Mouse (Mus musculus) heart, embryonic 15.5 days (tissue): ENCODE results near the gene Snip1. TPM values are rescaled to one million over a fixed set of nuclear protein-coding genes. Genes with fewer than 3 reads are reported as not detected.

ENCODE experiments used
- ATAC-seq: fragments of 200-750 bp; cut with Nextera tagmentation; replicated peaks from 2 replicates; pipeline ENCODE4 v1.8.0; 2017; ENCODE audit warnings: low read depth, moderate TSS enrichment; ENCODE audit not compliant: insufficient number of reproducible peaks, insufficient read depth, low FRiP score
- H3K27ac ChIP-seq: fragments of 300-500 bp; sonication (generic); 2 replicates; pipeline ENCODE4 v1.5.1; 2015; ENCODE audit warnings: mild to moderate bottlenecking, inconsistent platforms
- H3K27me3 ChIP-seq: fragments of 300-500 bp; sonication (generic); 2 replicates; pipeline ENCODE4 v1.6.1; 2015; ENCODE audit warnings: inconsistent platforms
- H3K36me3 ChIP-seq: fragments of 300-500 bp; sonication (generic); 2 replicates; pipeline ENCODE4 v1.6.1; 2015; ENCODE audit warnings: mild to moderate bottlenecking, inconsistent platforms
- H3K4me1 ChIP-seq: fragments of 300-500 bp; sonication (generic); replicated peaks from 2 replicates; pipeline ENCODE4 v1.6.1; 2015; ENCODE audit warnings: inconsistent platforms
- H3K4me2 ChIP-seq: fragments of 300-500 bp; sonication (generic); 2 replicates; pipeline ENCODE4 v1.6.1; 2015; ENCODE audit warnings: inconsistent platforms, mild to moderate bottlenecking, moderate library complexity
- H3K4me3 ChIP-seq: fragments of 300-500 bp; sonication (generic); 2 replicates; pipeline ENCODE4 v1.5.1; 2015; ENCODE audit warnings: mild to moderate bottlenecking, inconsistent platforms
- H3K9ac ChIP-seq: fragments of 300-500 bp; sonication (generic); 2 replicates; pipeline ENCODE4 v1.6.1; 2015; ENCODE audit warnings: mild to moderate bottlenecking, inconsistent platforms
- H3K9me3 ChIP-seq: fragments of 300-500 bp; sonication (generic); replicated peaks from 2 replicates; pipeline ENCODE4 v1.6.1; 2016; ENCODE audit warnings: inconsistent platforms
- WGBS: fragments of 180-500 bp; shearing (Covaris S2); methylation state at CpG from one replicate; pipeline ENCODE4 v1.1.7; 2015; ENCODE audit warnings: mixed read lengths; 5-methylcytosine and 5-hydroxymethylcytosine counted together
- polyA plus RNA-seq: library from polyadenylated mRNA; unstranded; fragments of >200 nt; fragmentation: Nextera tagmentation; extraction: Ambion mirVana; gene quantifications from 2 replicates; pipeline ENCODE4 v1.2.1, GENCODE M21; 2015

The Snip1 gene
- 16.1 and 20.1 TPM in 2 replicates for polyA plus RNA-seq

DNA sequence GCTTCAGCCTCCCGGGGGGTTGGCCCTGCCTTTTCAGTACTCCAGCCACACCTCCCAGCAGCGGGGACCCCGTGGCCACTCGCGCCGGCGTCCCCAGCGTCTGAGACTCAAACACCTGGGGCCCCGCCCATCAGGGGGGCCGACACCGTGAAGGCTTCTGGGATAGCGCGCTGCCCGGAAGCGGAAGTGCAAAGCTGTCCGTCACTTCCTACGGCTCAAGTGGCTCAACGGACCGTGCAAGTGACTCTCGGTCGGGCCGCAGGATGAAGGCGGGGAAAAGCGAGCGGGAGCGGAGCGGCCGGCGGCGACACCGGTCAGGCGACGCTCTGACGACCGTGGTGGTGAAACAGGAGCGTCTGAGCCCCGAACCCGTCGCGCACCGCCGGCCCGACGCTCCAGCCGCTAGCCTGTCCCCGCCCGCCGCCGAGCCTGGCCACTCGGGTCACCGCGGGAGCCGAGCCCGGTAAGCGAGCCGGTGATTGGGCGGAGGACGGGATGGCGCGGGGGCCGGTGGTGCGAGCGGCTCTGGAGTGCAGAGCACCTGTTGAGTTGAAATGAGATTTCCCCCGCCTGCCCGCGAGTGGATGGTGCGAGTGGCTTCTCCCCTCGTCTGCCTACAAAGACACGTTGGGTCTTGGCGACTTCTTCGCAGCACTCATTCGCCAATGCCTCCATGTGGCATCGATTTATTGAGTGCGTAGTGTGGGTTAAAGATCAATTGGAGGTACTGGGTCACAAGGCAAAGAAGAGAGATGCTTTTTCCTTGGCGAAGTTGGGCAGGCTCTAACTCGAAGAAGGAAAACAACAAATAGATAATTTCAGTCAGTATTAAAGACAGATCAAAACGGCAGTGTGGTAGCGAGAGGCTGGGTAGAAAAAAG lies at the start of gene Snip1:
Snip1 (plus strand) TSS at position 183 of the 881 bp plus-strand sequence.
- Histone ChIP-seq H3K4me1 (peaks cover 18% of the 10 kb centered on the region), H3K9ac (peak within 1 kb of the TSS; percentile 84), H3K27me3 (no peaks in the 10 kb centered on the region), H3K9me3 (no peaks in the 10 kb centered on the region), H3K27ac (peak within 1 kb of the TSS; percentile 73), H3K36me3 (peaks cover 32% of the 10 kb centered on the region), H3K4me3 (peak within 1 kb of the TSS; percentile 78), H3K4me2 (peak within 1 kb of the TSS; percentile 88)
- under 1% methylated on average over 71 of the region's 78 CpGs for WGBS
- peak; percentile 91 for ATAC-seq

DNA sequence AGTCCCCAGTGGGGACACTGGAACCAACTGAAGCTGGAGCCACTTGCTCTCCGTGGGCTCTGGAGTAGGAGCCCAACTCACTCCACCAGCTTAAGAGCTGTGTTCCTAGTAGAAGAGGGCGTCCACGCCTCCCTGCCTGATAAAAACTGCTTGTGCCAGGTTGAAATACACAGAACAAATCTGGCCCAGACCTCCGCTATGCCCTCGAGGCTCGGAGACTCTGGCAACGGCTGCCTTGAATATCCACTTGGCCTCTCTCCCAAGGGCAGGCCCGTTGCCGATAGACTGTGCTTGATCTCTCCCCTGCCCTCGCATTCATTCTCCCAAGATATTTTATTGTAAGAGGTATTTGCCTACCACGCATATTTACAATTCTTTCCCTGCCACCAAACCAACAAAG lies 49.0 kb upstream of the Snip1 start:
- Histone ChIP-seq H3K9me3 (no peaks in the 10 kb centered on the region), H3K4me2 (no peak overlapping the region), H3K27ac (no peak overlapping the region), H3K9ac (no peak overlapping the region), H3K4me1 (no peaks in the 10 kb centered on the region), H3K36me3 (no peaks in the 10 kb centered on the region), H3K27me3 (peaks cover 7% of the 10 kb centered on the region; the same call in 1 of the 2 replicates), H3K4me3 (no peak overlapping the region)
- 47% methylated on average over 11 of the region's 11 CpGs for WGBS
- ATAC-seq = no peak

DNA sequence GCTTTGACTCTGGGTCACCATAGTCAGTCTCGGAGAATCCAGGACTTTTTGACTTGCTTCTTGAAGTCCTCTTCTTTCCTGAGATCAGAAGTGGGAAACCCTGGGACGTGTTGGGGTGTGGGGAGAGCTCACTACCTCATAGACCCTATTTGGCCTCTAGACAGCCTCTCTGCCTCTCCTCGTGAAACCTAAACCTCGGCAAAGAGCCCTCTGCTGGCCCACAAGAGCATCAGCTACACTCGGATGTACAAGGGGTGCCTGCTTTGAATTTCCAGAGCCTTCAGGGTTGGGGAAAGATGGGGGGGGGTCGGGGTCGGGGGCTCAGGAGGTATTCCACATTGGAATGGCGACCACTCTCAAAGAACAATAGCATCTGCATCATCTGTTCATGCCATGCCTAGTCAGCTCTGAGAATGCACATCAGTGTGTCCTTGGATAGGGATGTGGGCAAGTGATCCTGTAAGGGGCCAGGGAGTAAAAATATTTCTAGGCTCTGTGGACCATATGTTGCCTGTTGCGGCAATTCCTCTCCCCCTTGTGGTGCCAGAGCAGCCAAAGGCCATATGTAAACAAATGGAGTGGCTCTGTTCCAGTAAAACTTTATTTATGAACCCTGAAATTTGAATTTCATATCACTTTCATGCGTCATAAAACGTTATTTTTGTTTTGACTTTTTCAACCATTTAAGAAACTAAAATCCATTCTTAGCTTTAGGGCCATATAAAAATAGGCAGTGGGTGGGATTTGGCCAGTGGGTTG lies 45.5 kb upstream of the Snip1 start:
- ATAC-seq = no peak

GRCm38 (mm10) chr4:125029891-125030614 lies 36.4 kb upstream of the Snip1 start:
- H3K27ac ChIP-seq = peak overlapping the region; percentile 59
- peak overlapping the region; percentile 81 for H3K4me2 ChIP-seq
- peak; percentile 94 for ATAC-seq
- peaks cover 19% of the 10 kb centered on the region; the same call in 1 of the 2 replicates for H3K27me3 ChIP-seq
- no peaks in the 10 kb centered on the region for H3K9me3 ChIP-seq
- H3K9ac ChIP-seq = peak overlapping the region; percentile 84
- H3K36me3 ChIP-seq = peaks cover 2% of the 10 kb centered on the region
- under 1% methylated on average over 50 of the region's 50 CpGs for WGBS
- H3K4me3 ChIP-seq = peak overlapping the region; percentile 77
- H3K4me1 ChIP-seq = peaks cover 14% of the 10 kb centered on the region

More for the DNA sequence above, 45.5 kb upstream of the Snip1 start:
- H3K4me2 ChIP-seq = no peak overlapping the region
- no peak overlapping the region for H3K27ac ChIP-seq
- peaks cover 10% of the 10 kb centered on the region for H3K27me3 ChIP-seq
- H3K36me3 ChIP-seq = no peaks in the 10 kb centered on the region
- H3K4me3 ChIP-seq = no peak overlapping the region
- no peak overlapping the region for H3K9ac ChIP-seq
- H3K4me1 ChIP-seq = no peaks in the 10 kb centered on the region
- H3K9me3 ChIP-seq = no peaks in the 10 kb centered on the region
- 28% methylated on average over 11 of the region's 11 CpGs for WGBS

DNA sequence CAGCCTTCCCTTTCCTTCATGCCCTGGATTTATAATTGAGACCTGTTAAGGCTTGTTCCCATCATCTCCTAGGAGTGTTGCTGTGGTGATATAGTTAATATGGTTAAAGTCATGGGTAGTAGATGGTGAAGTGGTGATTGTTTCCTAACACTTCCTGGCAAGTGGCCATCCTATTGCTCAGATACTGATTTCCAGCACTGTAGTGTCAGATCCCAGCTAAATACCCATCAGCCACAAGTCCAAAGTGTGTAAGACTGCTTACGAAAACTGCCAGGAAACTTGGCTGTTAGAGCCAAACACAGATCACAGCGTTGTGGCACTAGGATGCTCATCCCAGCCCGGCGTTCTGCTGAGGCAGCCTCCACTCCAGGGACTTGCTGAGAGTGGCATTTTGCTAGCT lies 32.1 kb upstream of the Snip1 start:
- no peaks in the 10 kb centered on the region for H3K9me3 ChIP-seq
- WGBS = 89% methylated on average over 4 of the region's 4 CpGs
- H3K36me3 ChIP-seq = peaks cover 27% of the 10 kb centered on the region

DNA sequence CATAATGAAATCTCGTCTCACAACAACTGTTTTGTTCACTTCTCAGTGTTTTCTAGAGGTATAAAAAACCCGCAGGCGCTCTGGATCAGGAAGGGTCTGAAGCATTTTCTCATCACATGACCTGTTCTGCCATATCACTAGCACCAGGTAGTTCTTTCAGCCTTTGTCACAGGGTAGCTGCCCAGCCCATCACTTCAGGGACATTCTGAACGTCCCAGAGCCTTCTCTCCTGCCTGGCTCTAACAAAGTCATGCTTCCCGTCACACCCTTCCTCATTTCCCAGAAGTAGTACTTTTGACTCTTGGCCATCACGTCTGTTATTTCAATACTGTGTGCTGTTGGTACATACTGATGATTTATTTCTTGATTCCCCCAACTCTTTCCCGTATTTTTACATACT lies 22.0 kb upstream of the Snip1 start:
- no peaks in the 10 kb centered on the region for H3K4me1 ChIP-seq
- no peaks in the 10 kb centered on the region for H3K9me3 ChIP-seq
- WGBS = 87% methylated on average over 7 of the region's 7 CpGs
- no peak overlapping the region for H3K4me3 ChIP-seq
- ATAC-seq = no peak
- H3K9ac ChIP-seq = no peak overlapping the region
- no peak overlapping the region for H3K4me2 ChIP-seq
- no peak overlapping the region for H3K27ac ChIP-seq
- peaks cover 89% of the 10 kb centered on the region for H3K36me3 ChIP-seq
- H3K27me3 ChIP-seq = no peaks in the 10 kb centered on the region

More for the DNA sequence above, 32.1 kb upstream of the Snip1 start:
- Histone ChIP-seq H3K4me1 (peaks cover 11% of the 10 kb centered on the region), H3K9ac (no peak overlapping the region), H3K4me3 (no peak overlapping the region), H3K27ac (no peak overlapping the region), H3K27me3 (no peaks in the 10 kb centered on the region), H3K4me2 (no peak overlapping the region)
- ATAC-seq = no peak

- Histone ChIP-seq H3K9ac (no peak overlapping the region), H3K4me2 (no peak overlapping the region), H3K4me1 (peaks cover 17% of the 10 kb centered on the region), H3K36me3 (peaks cover 48% of the 10 kb centered on the region), H3K27me3 (no peaks in the 10 kb centered on the region), H3K9me3 (no peaks in the 10 kb centered on the region), H3K27ac (no peak overlapping the region), H3K4me3 (no peak overlapping the region)
- WGBS = 64% methylated on average over 9 of the region's 9 CpGs
- ATAC-seq = no peak
Measured at GRCm38 (mm10) chr4:125055385-125055784, 11.1 kb upstream of the Snip1 start.

DNA sequence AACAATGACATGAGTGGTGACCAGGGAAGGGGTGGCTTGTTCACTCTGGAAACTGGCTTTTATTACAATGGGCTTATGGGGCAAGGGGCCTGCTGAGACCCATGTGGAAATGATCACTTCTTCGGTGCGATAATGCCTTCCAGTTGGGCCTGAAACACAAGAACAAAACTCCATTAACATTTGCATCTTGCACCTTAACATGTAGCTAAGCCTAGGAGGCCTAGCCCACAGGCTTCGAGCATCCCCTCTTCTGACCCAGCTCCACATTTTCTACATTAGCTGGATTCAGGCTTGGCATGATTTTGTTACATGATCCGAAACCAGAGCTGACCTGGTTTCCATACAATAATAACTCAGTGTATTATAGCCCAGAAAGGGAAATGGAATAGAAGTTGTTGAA lies 10.0 kb upstream of the Snip1 start:
- Histone ChIP-seq H3K4me1 (peaks cover 17% of the 10 kb centered on the region), H3K4me3 (no peak overlapping the region), H3K27ac (no peak overlapping the region), H3K9ac (no peak overlapping the region), H3K36me3 (peaks cover 38% of the 10 kb centered on the region), H3K9me3 (no peaks in the 10 kb centered on the region), H3K4me2 (no peak overlapping the region), H3K27me3 (no peaks in the 10 kb centered on the region)
- ATAC-seq = no peak
- WGBS = 85% methylated on average over 4 of the region's 4 CpGs

DNA sequence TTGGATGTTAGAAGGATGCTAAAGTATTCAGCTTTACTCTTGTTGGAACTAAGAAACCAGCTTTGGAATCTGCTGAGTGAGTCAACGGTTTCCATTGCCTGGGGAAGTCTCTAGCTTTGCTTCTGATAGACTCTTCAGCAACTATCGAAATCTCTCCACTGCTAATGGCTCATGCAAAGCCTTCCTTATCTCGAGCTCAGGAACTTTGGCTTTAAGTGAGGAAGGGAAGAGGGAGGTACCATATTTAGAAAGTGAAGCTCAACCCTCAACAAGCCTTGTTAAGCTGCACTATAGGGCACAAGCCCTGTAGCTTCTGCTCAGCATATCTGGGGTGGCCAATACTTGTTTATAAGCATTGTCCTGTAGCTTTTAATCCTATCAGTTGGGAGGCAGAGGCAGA lies 9.2 kb upstream of the Snip1 start:
- H3K9ac ChIP-seq = no peak overlapping the region
- ATAC-seq = no peak
- no peaks in the 10 kb centered on the region for H3K27me3 ChIP-seq
- peaks cover 31% of the 10 kb centered on the region for H3K36me3 ChIP-seq
- H3K27ac ChIP-seq = 0 out of 2 replicates have a peak overlapping the region, but pooled peaks have one; percentile 14
- H3K4me1 ChIP-seq = peaks cover 17% of the 10 kb centered on the region
- 12% methylated on average over 3 of the region's 3 CpGs for WGBS
- H3K9me3 ChIP-seq = no peaks in the 10 kb centered on the region
- H3K4me2 ChIP-seq = no peak overlapping the region; the same call in 1 of the 2 replicates
- no peak overlapping the region for H3K4me3 ChIP-seq

GRCm38 (mm10) chr4:125058033-125058432 lies 8.4 kb upstream of the Snip1 start:
- H3K27ac ChIP-seq = no peak overlapping the region
- H3K4me2 ChIP-seq = no peak overlapping the region
- H3K4me1 ChIP-seq = peaks cover 17% of the 10 kb centered on the region
- no peak overlapping the region for H3K9ac ChIP-seq
- 31% methylated on average over 5 of the region's 5 CpGs for WGBS
- H3K9me3 ChIP-seq = no peaks in the 10 kb centered on the region
- H3K4me3 ChIP-seq = no peak overlapping the region
- ATAC-seq = no peak
- no peaks in the 10 kb centered on the region for H3K27me3 ChIP-seq
- H3K36me3 ChIP-seq = peaks cover 25% of the 10 kb centered on the region

- peak overlapping the region; percentile 54 for H3K4me2 ChIP-seq
- no peaks in the 10 kb centered on the region for H3K27me3 ChIP-seq
- H3K4me1 ChIP-seq = peaks cover 17% of the 10 kb centered on the region
- H3K36me3 ChIP-seq = peaks cover 15% of the 10 kb centered on the region
- H3K9me3 ChIP-seq = no peaks in the 10 kb centered on the region
- peak overlapping the region; percentile 17; the same call in 1 of the 2 replicates for H3K9ac ChIP-seq
- H3K27ac ChIP-seq = no peak overlapping the region
- ATAC-seq = peak; percentile 76; the same call in 1 of the 2 replicates
- H3K4me3 ChIP-seq = peak overlapping the region; percentile 30
- 4% methylated on average over 8 of the region's 8 CpGs for WGBS
Measured at GRCm38 (mm10) chr4:125059025-125059424, 7.4 kb upstream of the Snip1 start.
